8 mouse cellular contexts compared by ENCODE assay signal in the genomic region with DNA sequence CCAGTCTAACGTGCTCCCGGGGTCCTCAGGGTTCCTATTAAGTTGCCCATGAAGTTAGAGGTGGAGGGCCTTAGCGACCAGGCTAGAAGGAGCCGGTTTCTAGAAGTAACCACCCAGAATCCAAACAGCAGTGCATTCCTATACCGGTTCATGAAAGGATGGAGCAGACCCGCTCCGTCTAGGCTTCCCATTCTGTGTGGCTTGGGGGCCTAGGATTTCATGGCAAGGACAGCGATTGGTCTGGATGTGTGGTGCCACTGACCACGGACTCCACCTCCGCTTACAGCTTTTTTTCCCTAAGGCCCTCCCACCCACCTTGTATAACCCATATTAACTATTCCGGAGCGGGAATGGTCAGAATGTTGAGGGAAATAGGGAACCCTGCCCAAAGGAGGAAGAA. TPM values are rescaled to one million over a fixed set of nuclear protein-coding genes. Genes with fewer than 3 reads are reported as not detected.
A peak's percentile ranks its signal among the peaks of the same experiment; 100 is the strongest.
DNase-seq lines count a peak whose midpoint lies in the region; ATAC-seq and TF ChIP-seq lines count a peak whose summit lies in the region.

No protein-coding gene starts in this region.

- H3K4me2 ChIP-seq in heart, postnatal 0 days (ENCODE audit: low read depth, low read length): peak overlapping the region; percentile 74
- H3K4me2 ChIP-seq in liver, embryonic 11.5 days: peak overlapping the region; percentile 93
- H3K4me2 ChIP-seq in neural tube, embryonic 11.5 days (ENCODE audit: low read depth): peak overlapping the region; percentile 93

- peak overlapping the region; percentile 98 for H3K4me3 ChIP-seq in megakaryocyte, embryonic 14.5 days (replicated peaks)
- H3K4me3 ChIP-seq in heart, postnatal 0 days (ENCODE audit: low read depth, low read length): peak overlapping the region; percentile 67
- H3K4me3 ChIP-seq in liver, embryonic 11.5 days (ENCODE audit: low read depth, low read length): peak overlapping the region; percentile 86
- peak overlapping the region; percentile 94 for H3K4me3 ChIP-seq in neural tube, embryonic 11.5 days (ENCODE audit: low read depth, low read length)

- ATAC-seq in megakaryocyte, adult 5-6 weeks (ENCODE audit: poor library complexity, severe bottlenecking): no peak
- no peak for ATAC-seq in heart, postnatal 0 days (ENCODE audit: insufficient read depth, low read depth)
- peak; percentile 12; the same call in 1 of the 2 replicates for ATAC-seq in liver, embryonic 11.5 days (replicated peaks; ENCODE audit: low FRiP score)
- ATAC-seq in neural tube, embryonic 11.5 days (ENCODE audit: insufficient read depth, low FRiP score, low TSS enrichment): no peak
- no peak for ATAC-seq in activated CD4-positive, CD25-positive, alpha-beta regulatory T cell, adult 4 months
- ATAC-seq in cerebellum, adult (ENCODE audit: insufficient number of reproducible peaks, low FRiP score, low TSS enrichment): no peak

- no peaks in the 10 kb centered on the region for H3K27me3 ChIP-seq in megakaryocyte, embryonic 14.5 days (replicated peaks)
- H3K27me3 ChIP-seq in heart, postnatal 0 days (ENCODE audit: control insufficient read depth, insufficient read depth, low read length): no peaks in the 10 kb centered on the region
- H3K27me3 ChIP-seq in liver, embryonic 11.5 days (replicated peaks; ENCODE audit: control insufficient read depth, insufficient read depth, low read length): no peaks in the 10 kb centered on the region
- no peaks in the 10 kb centered on the region for H3K27me3 ChIP-seq in neural tube, embryonic 11.5 days (ENCODE audit: control insufficient read depth, insufficient read depth, low read length)

- peaks cover 53% of the 10 kb centered on the region for H3K36me3 ChIP-seq in megakaryocyte, embryonic 14.5 days (replicated peaks; ENCODE audit: low read length)
- peaks cover 37% of the 10 kb centered on the region for H3K36me3 ChIP-seq in heart, postnatal 0 days (replicated peaks; ENCODE audit: control insufficient read depth, insufficient read depth, low read length)
- peaks cover 36% of the 10 kb centered on the region for H3K36me3 ChIP-seq in liver, embryonic 11.5 days (ENCODE audit: control insufficient read depth, insufficient read depth, low read length)
- peaks cover 21% of the 10 kb centered on the region for H3K36me3 ChIP-seq in neural tube, embryonic 11.5 days (ENCODE audit: control insufficient read depth, insufficient read depth, low read length)

- H3K27ac ChIP-seq in heart, postnatal 0 days (ENCODE audit: low read depth): peak overlapping the region; percentile 82; the same call in 1 of the 2 replicates
- H3K27ac ChIP-seq in liver, embryonic 11.5 days (ENCODE audit: low read depth, low read length): peak overlapping the region; percentile 87; the same call in 1 of the 2 replicates
- peak overlapping the region; percentile 96 for H3K27ac ChIP-seq in neural tube, embryonic 11.5 days (ENCODE audit: low read depth, low read length)

- WGBS in heart, postnatal 0 days: 30% methylated on average over 12 of the region's 12 CpGs
- WGBS in liver, embryonic 11.5 days: 34% methylated on average over 12 of the region's 12 CpGs
- 10% methylated on average over 12 of the region's 12 CpGs for WGBS in neural tube, embryonic 11.5 days

- peak; percentile 65 for DNase-seq in brain, adult 2 months (ENCODE audit: low read depth, low spot score)
- DNase-seq in heart, postnatal 0 days (ENCODE audit: low spot score): no peak
- no peak for DNase-seq in liver, embryonic 11.5 days (ENCODE audit: low spot score)
- DNase-seq in neural tube, embryonic 11.5 days (ENCODE audit: low spot score): peak; percentile 42

- TF ChIP-seq EP300 in heart, postnatal 0 days (IDR thresholded peaks at IDR 0.05; ENCODE audit: low read depth): no peak

- peaks cover 76% of the 10 kb centered on the region for H3K4me1 ChIP-seq in megakaryocyte, embryonic 14.5 days
- 0 out of 2 replicates have a peak, but pooled peaks cover 10% of the 10 kb centered on the region for H3K4me1 ChIP-seq in heart, postnatal 0 days (ENCODE audit: control insufficient read depth, insufficient read depth)
- H3K4me1 ChIP-seq in liver, embryonic 11.5 days (replicated peaks; ENCODE audit: control insufficient read depth, insufficient read depth, low read length): peaks cover 9% of the 10 kb centered on the region
- H3K4me1 ChIP-seq in neural tube, embryonic 11.5 days (ENCODE audit: control insufficient read depth, insufficient read depth, low read length): no peaks in the 10 kb centered on the region

- peaks cover 2% of the 10 kb centered on the region; the same call in 1 of the 2 replicates for H3K9me3 ChIP-seq in megakaryocyte, embryonic 14.5 days
- H3K9me3 ChIP-seq in heart, postnatal 0 days (replicated peaks; ENCODE audit: control insufficient read depth, low read length): no peaks in the 10 kb centered on the region
- H3K9me3 ChIP-seq in liver, embryonic 11.5 days (ENCODE audit: control insufficient read depth, low read length): no peaks in the 10 kb centered on the region
- H3K9me3 ChIP-seq in neural tube, embryonic 11.5 days (ENCODE audit: control insufficient read depth, low read length): no peaks in the 10 kb centered on the region

- no peak for TF ChIP-seq CTCF in heart, postnatal 0 days (IDR thresholded peaks at IDR 0.05; ENCODE audit: low read depth)

- H3K9ac ChIP-seq in heart, postnatal 0 days (replicated peaks; ENCODE audit: low read depth, low read length): 0 out of 2 replicates have a peak overlapping the region, but pooled peaks have one; percentile 61
- H3K9ac ChIP-seq in liver, embryonic 11.5 days (ENCODE audit: low read depth, low read length): peak overlapping the region; percentile 95
- peak overlapping the region; percentile 98 for H3K9ac ChIP-seq in neural tube, embryonic 11.5 days (ENCODE audit: low read length)

RNA-seq across cellular contexts. Expression of a gene that starts 1.4 kb away (rescaled TPM):
- 76.5 and 120 TPM in 2 replicates for polyA plus RNA-seq in megakaryocyte, embryonic 14.5 days (2012; ENCODE audit: insufficient read depth, low replicate concordance)
- 12.3 and 12.6 TPM in 2 replicates for total RNA-seq in megakaryocyte, adult 5-6 weeks (2015)
- 5.3 and 9.6 TPM in 2 replicates for total RNA-seq in megakaryocyte, adult 5-6 weeks (2017)
- total RNA-seq in heart, postnatal 0 days (2014; rRNA removed; ENCODE audit: low replicate concordance): 60.1 and 62.4 TPM in 2 replicates
- polyA plus RNA-seq in heart, postnatal 0 days (2015; fragmentation: Nextera tagmentation; extraction: Ambion mirVana): 21.5 and 22.1 TPM in 2 replicates
- polyA plus RNA-seq in liver, embryonic 11.5 days (2014; fragmentation: Nextera tagmentation; extraction: Ambion mirVana): 113 and 121 TPM in 2 replicates
- polyA plus RNA-seq in neural tube, embryonic 11.5 days (2014; fragmentation: Nextera tagmentation; extraction: Ambion mirVana): 160 and 171 TPM in 2 replicates
- 1 to 10 TPM; 6.7 to 7.2 TPM for polyA plus RNA-seq in activated CD4-positive, CD25-positive, alpha-beta regulatory T cell, adult 4 months (2017; shearing (Covaris generic))

RNA-seq across cellular contexts. Expression of a gene that starts 19.7 kb away (rescaled TPM):
- 17.7 TPM in 1 of 2 replicates, not detected in the other for polyA plus RNA-seq in megakaryocyte, embryonic 14.5 days (2012; ENCODE audit: insufficient read depth, low replicate concordance)
- total RNA-seq in megakaryocyte, adult 5-6 weeks (2015): 182 and 197 TPM in 2 replicates
- 163 and 204 TPM in 2 replicates for total RNA-seq in megakaryocyte, adult 5-6 weeks (2017)
- 188 and 194 TPM in 2 replicates for total RNA-seq in heart, postnatal 0 days (2014; rRNA removed; ENCODE audit: low replicate concordance)
- 367 and 368 TPM in 2 replicates for polyA plus RNA-seq in heart, postnatal 0 days (2015; fragmentation: Nextera tagmentation; extraction: Ambion mirVana)
- polyA plus RNA-seq in liver, embryonic 11.5 days (2014; fragmentation: Nextera tagmentation; extraction: Ambion mirVana): 472 and 478 TPM in 2 replicates
- 379 and 382 TPM in 2 replicates for polyA plus RNA-seq in neural tube, embryonic 11.5 days (2014; fragmentation: Nextera tagmentation; extraction: Ambion mirVana)
- polyA plus RNA-seq in activated CD4-positive, CD25-positive, alpha-beta regulatory T cell, adult 4 months (2017; shearing (Covaris generic)): 100 to 1,000 TPM; 356 to 371 TPM

RNA-seq across cellular contexts. Expression of a gene that starts 19.9 kb away (rescaled TPM):
- polyA plus RNA-seq in megakaryocyte, embryonic 14.5 days (2012; ENCODE audit: insufficient read depth, low replicate concordance): 2.6 and 18.8 TPM in 2 replicates
- total RNA-seq in megakaryocyte, adult 5-6 weeks (2015): 30.7 and 33.9 TPM in 2 replicates
- total RNA-seq in megakaryocyte, adult 5-6 weeks (2017): 60.5 and 62.9 TPM in 2 replicates
- 32.9 and 34.9 TPM in 2 replicates for total RNA-seq in heart, postnatal 0 days (2014; rRNA removed; ENCODE audit: low replicate concordance)
- 19.1 and 20.2 TPM in 2 replicates for polyA plus RNA-seq in heart, postnatal 0 days (2015; fragmentation: Nextera tagmentation; extraction: Ambion mirVana)
- polyA plus RNA-seq in liver, embryonic 11.5 days (2014; fragmentation: Nextera tagmentation; extraction: Ambion mirVana): 215 and 236 TPM in 2 replicates
- 106 and 113 TPM in 2 replicates for polyA plus RNA-seq in neural tube, embryonic 11.5 days (2014; fragmentation: Nextera tagmentation; extraction: Ambion mirVana)
- 10 to 100 TPM; 51.7 to 76.7 TPM for polyA plus RNA-seq in activated CD4-positive, CD25-positive, alpha-beta regulatory T cell, adult 4 months (2017; shearing (Covaris generic))

RNA-seq across cellular contexts. Expression of a gene that starts 56.5 kb away (rescaled TPM):
- 0.34 and 0.56 TPM in 2 replicates for polyA plus RNA-seq in megakaryocyte, embryonic 14.5 days (2012; ENCODE audit: insufficient read depth, low replicate concordance)
- 0.22 and 0.27 TPM in 2 replicates for total RNA-seq in megakaryocyte, adult 5-6 weeks (2015)
- 0.04 TPM in 1 of 2 replicates, not detected in the other for total RNA-seq in megakaryocyte, adult 5-6 weeks (2017)
- 4.9 and 5.3 TPM in 2 replicates for total RNA-seq in heart, postnatal 0 days (2014; rRNA removed; ENCODE audit: low replicate concordance)
- polyA plus RNA-seq in heart, postnatal 0 days (2015; fragmentation: Nextera tagmentation; extraction: Ambion mirVana): 1.3 and 1.6 TPM in 2 replicates
- 23.8 and 24.1 TPM in 2 replicates for polyA plus RNA-seq in liver, embryonic 11.5 days (2014; fragmentation: Nextera tagmentation; extraction: Ambion mirVana)
- polyA plus RNA-seq in neural tube, embryonic 11.5 days (2014; fragmentation: Nextera tagmentation; extraction: Ambion mirVana): 1.8 and 2.5 TPM in 2 replicates
- under 1 TPM in 1 of 2 experiments, not detected in 1; 0.09 TPM for polyA plus RNA-seq in activated CD4-positive, CD25-positive, alpha-beta regulatory T cell, adult 4 months (2017; shearing (Covaris generic))

Comparison
In these comparisons a context has a peak if more than half of its experiments do, and no peak if none do; other contexts are left out.
1. DNase-seq: peak in brain, adult 2 months (single experiment) and neural tube, embryonic 11.5 days (single experiment); none in heart, postnatal 0 days (single experiment) and liver, embryonic 11.5 days (single experiment).
2. RNA of a gene that starts 19.7 kb away (polyA plus RNA-seq): 472 to 478 TPM in liver, embryonic 11.5 days, 379 to 382 TPM in neural tube, embryonic 11.5 days, 356 to 371 TPM in activated CD4-positive, CD25-positive, alpha-beta regulatory T cell, adult 4 months and 367 to 368 TPM in heart, postnatal 0 days; 17.7 TPM in megakaryocyte, embryonic 14.5 days; every median in the first group is over 10 times any median in the second.
3. Peak in every context shown above with its lines, with median percentiles within 50 percentile points of each other: H3K4me3 ChIP-seq, H3K27ac ChIP-seq, H3K4me2 ChIP-seq and H3K9ac ChIP-seq.